In the genomic region with DNA sequence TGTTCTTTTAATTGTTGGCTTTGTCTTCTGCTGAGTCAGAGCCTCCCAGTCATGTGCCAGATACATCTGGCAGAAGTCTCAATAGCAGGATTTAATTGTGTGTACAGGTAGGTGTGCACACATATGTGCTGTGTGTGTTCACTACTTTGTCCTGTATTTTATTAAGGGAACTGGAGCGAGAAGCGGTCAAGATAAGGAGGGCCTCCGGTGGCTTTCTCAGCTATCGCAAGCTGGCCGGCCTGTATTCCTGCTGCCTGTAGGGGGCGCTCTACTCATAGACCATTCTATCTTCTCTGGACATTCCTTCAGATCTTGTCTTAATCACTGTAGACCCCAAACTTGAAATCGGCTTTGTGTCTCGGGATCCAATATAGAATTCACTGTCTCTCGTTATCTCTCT, we compare ENCODE assay signal across 9 mouse cellular contexts. TPM values are rescaled to one million over a fixed set of nuclear protein-coding genes. Genes with fewer than 3 reads are reported as not detected.
DNase-seq lines count a peak whose midpoint lies in the region; TF ChIP-seq lines count a peak whose summit lies in the region.
"Had no signal": no experiment of that assay in that cellular context is flagged by ENCODE, and none has a peak within 500 bp of the region (broad histone marks: within the 10 kb centered on the region; RNA-seq: fewer than 3 reads in every experiment).

No protein-coding gene starts in this region.

- no peak overlapping the region for H3K4me3 ChIP-seq in MEL (ENCODE audit: control insufficient read depth in 1 of 2, insufficient read depth in 1 of 2, low read depth in 2 of 2, low read length in 2 of 2)
- H3K4me3 ChIP-seq in gastrocnemius, adult 2 months: peak overlapping the region; percentile 97

- H3K79me2 ChIP-seq in MEL (ENCODE audit: control insufficient read depth, insufficient read depth, low read length, poor library complexity): no peaks in the 10 kb centered on the region

- no peaks in the 10 kb centered on the region for H3K9me3 ChIP-seq in MEL (replicated peaks; ENCODE audit: insufficient read depth, low read length)
- H3K9me3 ChIP-seq: limb, embryonic 13.5 days had no signal

- TF ChIP-seq CTCF in MEL (IDR thresholded peaks at IDR 0.05 in 2 of 3, conservative IDR thresholded peaks at IDR 0.05 in 1 of 3; ENCODE audit: control insufficient read depth in 1 of 3, insufficient read depth in 1 of 3, low read depth in 2 of 3, low read length in 3 of 3, poor library complexity in 1 of 3, severe bottlenecking in 1 of 3): peak; percentile 80 to 88 (median 86)
- peak; percentile 94 for TF ChIP-seq CTCF in gastrocnemius, adult 2 months (IDR thresholded peaks at IDR 0.05)

- no peak; a peak in 1 of 4 replicates for TF ChIP-seq EP300 in MEL (IDR thresholded peaks at IDR 0.05; ENCODE audit: low read depth in 1 of 2, low read length in 2 of 2)

- TF ChIP-seq POLR2A in MEL (IDR thresholded peaks at IDR 0.05; ENCODE audit: control insufficient read depth in 1 of 2, insufficient read depth in 1 of 2, low read depth in 1 of 2, low read length in 2 of 2, poor library complexity in 1 of 2): no peak

- H3K4me1 ChIP-seq in MEL (ENCODE audit: control insufficient read depth in 1 of 2, insufficient read depth in 2 of 2, low read length in 2 of 2): no peaks in the 10 kb centered on the region; a peak in 1 of 4 replicates

- intact Hi-C loops in gastrocnemius, adult 2 months (cut with DNase I): loop anchor here (2.0 kb wide), 1 partner anchor 50 kb away; no protein-coding TSS in a partner anchor

- no peak overlapping the region for H3K9ac ChIP-seq in MEL (ENCODE audit: control insufficient read depth, low read depth, low read length, poor library complexity, severe bottlenecking)

- H3K36me3 ChIP-seq in MEL (ENCODE audit: control insufficient read depth in 1 of 2, insufficient read depth in 2 of 2, low read length in 2 of 2): peaks cover 0 to 3% of the 10 kb centered on the region in 2 experiments; a peak in 1 of 4 replicates
- H3K36me3 ChIP-seq: limb, embryonic 13.5 days had no signal

- DNase-seq in 416B (ENCODE audit: low read depth) (peak; percentile 78), MEL (ENCODE audit: low read depth, low spot score) (peak; percentile 75)
- peak; percentile 73 for DNase-seq in cerebellum, adult 11-12 months
- peak; percentile 75 for DNase-seq in gastrocnemius, adult 2 months
- peak; percentile 83 to 91 for DNase-seq in kidney, postnatal 25 days
- peak; percentile 66 to 81 for DNase-seq in lung, adult 18-20 months
- DNase-seq in right cerebral cortex, adult 18-20 months: peak; percentile 80
- peak; percentile 44 for DNase-seq in urinary bladder, adult 18-20 months (ENCODE audit: low spot score in 2 of 2)

- H3K27me3 ChIP-seq in MEL (ENCODE audit: control insufficient read depth in 1 of 2, insufficient read depth in 2 of 2, low read length in 2 of 2): peaks cover 4 to 7% of the 10 kb centered on the region in 2 experiments; a peak in 3 of 4 replicates
- H3K27me3 ChIP-seq: limb, embryonic 13.5 days had no signal

- no peak overlapping the region for H3K27ac ChIP-seq in MEL (ENCODE audit: control insufficient read depth, low read depth, low read length)
- 0 out of 2 replicates have a peak overlapping the region, but pooled peaks have one; percentile 88 for H3K27ac ChIP-seq in gastrocnemius, adult 2 months
- H3K27ac ChIP-seq: limb, embryonic 13.5 days had no signal

- peak; percentile 69 for TF ChIP-seq RAD21 in MEL (IDR thresholded peaks at IDR 0.05; ENCODE audit: low read depth, low read length)

TF ChIP-seq in MEL, 35 proteins besides CTCF, POLR2A, EP300 and RAD21:
- TF ChIP-seq GABPA (IDR thresholded peaks at IDR 0.05; ENCODE audit: low read depth, low read length) (no peak), SIN3A (IDR thresholded peaks at IDR 0.05; ENCODE audit: low read length) (no peak), CHD1 (IDR thresholded peaks at IDR 0.05; ENCODE audit: low read depth, low read length) (no peak), MXI1 (IDR thresholded peaks at IDR 0.05; ENCODE audit: low read depth, low read length) (no peak), ZNF384 (IDR thresholded peaks at IDR 0.05; ENCODE audit: low read depth, low read length) (peak; percentile 37; the same call in 1 of the 2 replicates), E2F4 (IDR thresholded peaks at IDR 0.05; ENCODE audit: borderline replicate concordance, low read depth, low read length) (no peak), NRF1 (IDR thresholded peaks at IDR 0.05; ENCODE audit: insufficient read depth, low read depth, low read length, poor library complexity, severe bottlenecking) (no peak), HCFC1 (IDR thresholded peaks at IDR 0.05; ENCODE audit: low read depth, low read length) (no peak), KAT2A (conservative IDR thresholded peaks at IDR 0.05; ENCODE audit: low read depth, low read length) (no peak), BHLHE40 (IDR thresholded peaks at IDR 0.05; ENCODE audit: borderline replicate concordance, low read depth, low read length) (peak; percentile 19; the same call in 1 of the 2 replicates), ETS1 (IDR thresholded peaks at IDR 0.05; ENCODE audit: low read depth, low read length) (no peak), MEF2A (IDR thresholded peaks at IDR 0.05; ENCODE audit: extremely low read depth, insufficient replicate concordance, low read depth, low read length, poor library complexity, severe bottlenecking) (no peak), TBP (IDR thresholded peaks at IDR 0.05; ENCODE audit: low read depth, low read length) (no peak), POLR2AphosphoS5 (IDR thresholded peaks at IDR 0.05; ENCODE audit: borderline replicate concordance, low read depth, low read length) (no peak), CHD2 (IDR thresholded peaks at IDR 0.05; ENCODE audit: low read length) (no peak), MAZ (IDR thresholded peaks at IDR 0.05; ENCODE audit: low read depth, low read length) (no peak), MYC (IDR thresholded peaks at IDR 0.05; ENCODE audit: low read depth, low read length) (0 out of 2 replicates have a peak, but pooled peaks have one; percentile 23), MAX (IDR thresholded peaks at IDR 0.05; ENCODE audit: low read length) (no peak), ZKSCAN1 (IDR thresholded peaks at IDR 0.05; ENCODE audit: low read depth, low read length) (no peak), GATA1 (IDR thresholded peaks at IDR 0.05; ENCODE audit: low read depth, low read length) (peak; percentile 45; the same call in 1 of the 2 replicates), ZMIZ1 (IDR thresholded peaks at IDR 0.05; ENCODE audit: low read depth, low read length) (no peak), JUND (IDR thresholded peaks at IDR 0.05; ENCODE audit: low read depth, low read length) (peak; percentile 31; the same call in 1 of the 2 replicates), USF2 (IDR thresholded peaks at IDR 0.05; ENCODE audit: borderline replicate concordance in 1 of 2, insufficient read depth in 1 of 2, low read depth in 1 of 2, low read length in 2 of 2) (no peak), USF1 (IDR thresholded peaks at IDR 0.05; ENCODE audit: low read depth, low read length) (no peak), SMC3 (IDR thresholded peaks at IDR 0.05; ENCODE audit: low read depth, low read length) (peak; percentile 56), TAL1 (IDR thresholded peaks at IDR 0.05; ENCODE audit: low read length) (no peak), MAFK (IDR thresholded peaks at IDR 0.05; ENCODE audit: borderline replicate concordance, low read depth, low read length) (no peak), ZC3H11A (IDR thresholded peaks at IDR 0.05; ENCODE audit: low read depth, low read length) (peak; percentile 43; the same call in 1 of the 2 replicates), UBTF (IDR thresholded peaks at IDR 0.05; ENCODE audit: borderline replicate concordance, insufficient read depth, low read depth, low read length) (no peak), RCOR1 (IDR thresholded peaks at IDR 0.05; ENCODE audit: low read depth, low read length) (no peak), MYB (IDR thresholded peaks at IDR 0.05; ENCODE audit: low read depth, low read length) (no peak), POLR2AphosphoS2 (IDR thresholded peaks at IDR 0.05; ENCODE audit: low read length) (no peak), ELF1 (IDR thresholded peaks at IDR 0.05; ENCODE audit: low read depth, low read length) (no peak), NELFE (IDR thresholded peaks at IDR 0.05; ENCODE audit: low read depth, low read length) (no peak), TCF12 (IDR thresholded peaks at IDR 0.05; ENCODE audit: low read depth, low read length) (no peak)

RNA-seq across cellular contexts. Expression of a gene that starts 1.2 kb away (rescaled TPM):
- 0.04 and 0.07 TPM in 2 replicates for total RNA-seq in MEL (2012; rRNA removed)
- under 1 TPM in 1 of 2 experiments, not detected in 1; 0.15 TPM for polyA plus RNA-seq in MEL (2012; ENCODE audit: insufficient read depth in 1 of 2, insufficient read length in 2 of 2, low read depth in 1 of 2, low replicate concordance in 2 of 2, missing spikeins in 1 of 2)
- total RNA-seq in gastrocnemius, adult 2 months (2021): 1 to 10 TPM; 7.2 to 8.9 TPM

RNA-seq across cellular contexts. Expression of a gene that starts 4.3 kb away (rescaled TPM):
- total RNA-seq in MEL (2012; rRNA removed): 0.56 and 0.92 TPM in 2 replicates
- polyA plus RNA-seq in MEL (2012; ENCODE audit: insufficient read depth in 1 of 2, insufficient read length in 2 of 2, low read depth in 1 of 2, low replicate concordance in 2 of 2, missing spikeins in 1 of 2): under 1 TPM in 1 of 2 experiments, not detected in 1; 0.03 TPM
- total RNA-seq in gastrocnemius, adult 2 months (2021): under 1 TPM; 0.53 to 0.94 TPM
